Mouse (Mus musculus) CD4-positive, CD25-positive, alpha-beta regulatory T cell (primary cell): ENCODE results near the gene Sik1. TPM values are rescaled to one million over a fixed set of nuclear protein-coding genes. Genes with fewer than 3 reads are reported as not detected.

Experiments
- polyA plus RNA-seq: library from polyadenylated mRNA; unstranded; fragments of 100-300 nt; shearing (Covaris generic); gene quantifications from one replicate; pipeline ENCODE4 v1.2.1, GENCODE M21; 2017

Gene Sik1
- 26.3 TPM for polyA plus RNA-seq

GRCm38 (mm10) chr17:31855597-31856518 is at the start of gene Sik1:
Sik1 (minus strand) TSS chr17:31855804.

Other genes with a start within 250 kb of the Sik1 start
- 0.12 TPM for gene Cbs, start 218.6 kb downstream of the Sik1 start, polyA plus RNA-seq
- gene U2af1, start 196.9 kb downstream of the Sik1 start, polyA plus RNA-seq: 204 TPM
- gene Cryaa, start 178.0 kb downstream of the Sik1 start, polyA plus RNA-seq: not detected
- 57.4 TPM for gene Rrp1b, start 180.3 kb upstream of the Sik1 start, polyA plus RNA-seq
- 0.93 TPM for gene Hsf2bp, start 180.5 kb upstream of the Sik1 start, polyA plus RNA-seq